Mouse (Mus musculus) ES-Bruce4 (cell line): ENCODE measurements around the gene Ifitm3.

Source experiments
- CTCF ChIP-seq: IDR thresholded peaks from one replicate; pipeline ENCODE4 v1.8.1; 2011; ENCODE audit warnings: low read depth, low read length
- EP300 ChIP-seq: IDR thresholded peaks from 2 replicates; pipeline ENCODE4 v1.6.1; 2011; ENCODE audit warnings: low read depth, low read length; ENCODE audit not compliant: insufficient read depth
- POLR2A ChIP-seq: IDR thresholded peaks from one replicate; pipeline ENCODE4 v1.8.1; 2011; ENCODE audit warnings: low read length; ENCODE audit not compliant: insufficient read depth

DNA sequence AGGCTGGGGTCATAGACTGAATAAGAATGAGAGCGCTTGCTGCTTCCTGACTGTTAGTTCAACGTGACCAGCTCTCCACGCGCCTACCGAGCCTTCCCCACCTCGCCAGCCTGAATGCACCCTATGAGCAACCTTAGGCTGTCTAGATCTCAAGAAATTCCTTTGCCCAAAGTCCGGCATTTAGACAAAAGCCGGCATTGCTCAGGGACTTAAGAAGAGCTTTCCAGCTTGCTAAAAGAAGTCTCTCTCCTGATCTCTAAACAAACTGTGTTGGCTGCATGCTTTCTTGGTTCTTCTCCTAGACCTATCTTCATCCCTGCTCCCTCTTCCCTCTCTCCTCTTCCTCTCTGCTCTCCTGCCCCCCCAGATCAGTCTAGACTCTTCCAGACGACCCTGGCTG, 35.6 kb downstream of the Ifitm3 start:
- TF ChIP-seq CTCF (no peak), EP300 (no peak), POLR2A (no peak)
